Mouse (Mus musculus) intestine, postnatal 0 days (tissue): ENCODE data around the gene Ppard. TPM values are rescaled to one million over a fixed set of nuclear protein-coding genes. Genes with fewer than 3 reads are reported as not detected.
"Not testable (repeated sequence)": the region's sequence is repeated elsewhere in the genome, so short reads cannot be mapped to it uniquely, and the experiment has no call there.

Experiments used
- ATAC-seq: fragments of 200-750 bp; cut with Nextera tagmentation; 2 replicates; pipeline ENCODE4 v1.8.0; 2017; ENCODE audit warnings: mild to moderate bottlenecking, moderate TSS enrichment, moderate library complexity
- H3K27ac ChIP-seq: fragments of 300-500 bp; sonication (generic); 2 replicates; pipeline ENCODE4 v1.5.1; 2014; ENCODE audit warnings: mild to moderate bottlenecking, low read depth, low read length, moderate library complexity
- H3K27me3 ChIP-seq: fragments of 300-500 bp; sonication (generic); replicated peaks from 2 replicates; pipeline ENCODE4 v1.6.1; 2014; ENCODE audit warnings: low read length, mixed read lengths; ENCODE audit not compliant: control insufficient read depth, insufficient read depth
- H3K36me3 ChIP-seq: fragments of 300-500 bp; sonication (generic); 2 replicates; pipeline ENCODE4 v1.6.1; 2014; ENCODE audit warnings: mild to moderate bottlenecking, moderate library complexity; ENCODE audit not compliant: control insufficient read depth, insufficient read depth
- H3K4me1 ChIP-seq: fragments of 300-500 bp; sonication (generic); replicated peaks from 2 replicates; pipeline ENCODE4 v1.6.1; 2014; ENCODE audit warnings: antibody characterized with exemption, low read length, mixed read lengths; ENCODE audit not compliant: control insufficient read depth, insufficient read depth
- H3K4me2 ChIP-seq: fragments of 300-500 bp; sonication (generic); replicated peaks from 2 replicates; pipeline ENCODE4 v1.6.1; 2014; ENCODE audit warnings: low read depth, mild to moderate bottlenecking, moderate library complexity
- H3K4me3 ChIP-seq: fragments of 300-500 bp; sonication (generic); 2 replicates; pipeline ENCODE4 v1.5.1; 2014; ENCODE audit warnings: low read depth, low read length
- H3K9ac ChIP-seq: fragments of 300-500 bp; sonication (generic); 2 replicates; pipeline ENCODE4 v1.6.1; 2014; ENCODE audit warnings: mild to moderate bottlenecking, low read depth, low read length
- H3K9me3 ChIP-seq: fragments of 300-500 bp; sonication (generic); 2 replicates; pipeline ENCODE4 v1.6.1; 2016; ENCODE audit warnings: mixed run types; ENCODE audit not compliant: control insufficient read depth
- CTCF ChIP-seq: sonication (generic); IDR thresholded peaks from 2 replicates; pipeline ENCODE4 v1.5.1; 2016; ENCODE audit warnings: low read depth, mild to moderate bottlenecking, control low read depth, antibody characterized with exemption, moderate library complexity
- WGBS: fragments of 180-500 bp; shearing (Covaris S2); extraction: QIAGEN DNeasy Blood & Tissue Kit; methylation state at CpG from one replicate; pipeline ENCODE4 v1.1.7; 2014; 5-methylcytosine and 5-hydroxymethylcytosine counted together
- polyA plus RNA-seq: library from polyadenylated mRNA; unstranded; fragments of >200 nt; fragmentation: Nextera tagmentation; extraction: Ambion mirVana; gene quantifications from 2 replicates; pipeline ENCODE4 v1.2.1, GENCODE M21; 2015

The Ppard gene
- polyA plus RNA-seq, 1 experiment from 2014 or later, result 1.7 TPM

- no peak for TF ChIP-seq CTCF
- Histone ChIP-seq H3K27me3 (0 out of 2 replicates have a peak, but pooled peaks cover 5% of the 10 kb centered on the region), H3K4me2 (peak overlapping the region; percentile 17; the same call in 1 of the 2 replicates), H3K27ac (no peak overlapping the region), H3K4me3 (no peak overlapping the region), H3K9ac (no peak overlapping the region), H3K4me1 (no peaks in the 10 kb centered on the region), H3K36me3 (no peaks in the 10 kb centered on the region), H3K9me3 (no peaks in the 10 kb centered on the region)
- 34% methylated on average over 23 of the region's 23 CpGs for WGBS
- 0 out of 2 replicates have a peak, but pooled peaks have one; percentile 6 for ATAC-seq
These were observed 14.5 kb upstream of the Ppard start for GRCm38 (mm10) chr17:28217721-28218649.

DNA sequence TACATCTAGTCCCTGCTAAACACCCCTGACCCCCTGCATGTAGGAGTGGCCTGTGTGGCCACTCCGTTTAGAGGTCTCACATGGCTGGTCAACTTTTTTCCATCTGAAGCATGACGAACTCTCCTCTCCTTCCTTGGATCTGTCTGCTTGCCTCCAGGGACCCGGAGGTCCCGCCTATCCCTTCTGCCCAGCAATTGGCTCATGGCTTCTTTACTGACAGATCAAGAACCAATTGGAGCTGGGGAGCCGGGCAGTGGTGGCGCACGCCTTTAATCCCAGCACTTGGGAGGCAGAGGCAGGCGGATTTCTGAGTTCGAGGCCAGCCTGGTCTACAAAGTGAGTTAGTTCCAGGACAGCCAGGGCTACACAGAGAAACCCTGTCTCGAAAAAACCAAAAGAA is 10.0 kb upstream of the Ppard start:
- not testable (repeated sequence) for H3K4me3 ChIP-seq, H3K4me1 ChIP-seq, H3K27ac ChIP-seq, ATAC-seq, H3K27me3 ChIP-seq, H3K9ac ChIP-seq, H3K9me3 ChIP-seq, H3K4me2 ChIP-seq, H3K36me3 ChIP-seq
- WGBS, result 92% methylated on average over 10 of the region's 10 CpGs

DNA sequence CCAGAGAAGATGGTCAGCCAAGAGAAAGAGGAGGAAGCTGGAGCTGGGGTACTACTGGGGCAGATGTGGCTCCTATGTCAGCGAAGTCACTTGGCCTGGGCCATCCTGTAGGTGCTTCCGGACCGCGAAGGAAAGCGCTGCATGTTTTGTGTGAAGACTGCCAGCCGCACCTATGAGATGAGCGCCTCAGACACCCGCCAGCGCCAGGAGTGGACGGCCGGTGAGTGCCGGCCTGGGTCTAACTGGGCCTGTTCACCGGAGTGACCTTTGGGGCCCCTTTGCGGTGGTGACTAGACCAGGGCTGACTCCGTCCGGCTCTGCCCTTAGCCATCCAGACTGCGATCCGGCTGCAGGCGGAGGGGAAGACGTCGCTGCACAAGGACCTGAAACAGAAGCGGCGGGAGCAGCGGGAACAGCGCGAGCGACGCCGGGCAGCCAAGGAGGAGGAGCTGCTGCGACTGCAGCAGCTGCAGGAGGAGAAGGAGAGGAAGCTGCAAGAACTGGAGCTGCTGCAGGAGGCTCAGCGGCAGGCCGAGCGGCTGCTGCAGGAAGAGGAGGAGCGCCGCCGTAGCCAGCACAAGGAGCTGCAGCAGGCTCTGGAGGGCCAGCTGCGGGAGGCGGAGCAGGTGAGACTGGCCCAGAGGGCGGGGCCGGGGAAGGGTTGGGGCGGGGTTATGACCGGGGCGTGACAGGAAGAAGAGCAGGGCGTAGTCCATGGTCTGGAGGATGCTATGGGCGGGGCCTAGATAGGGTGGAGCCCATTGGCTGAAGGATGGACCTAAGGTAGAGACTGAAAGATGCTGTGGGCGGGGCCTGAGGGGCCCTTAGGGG is 8.7 kb upstream of the Ppard start:
- H3K36me3 ChIP-seq, result no peaks in the 10 kb centered on the region
- peak overlapping the region; percentile 22 for H3K27ac ChIP-seq
- no peaks in the 10 kb centered on the region for H3K9me3 ChIP-seq
- 0 out of 2 replicates have a peak, but pooled peaks cover 5% of the 10 kb centered on the region for H3K27me3 ChIP-seq
- H3K9ac ChIP-seq, result peak overlapping the region; percentile 53
- peak; percentile 91 for ATAC-seq
- under 1% methylated on average over 46 of the region's 46 CpGs for WGBS
- H3K4me2 ChIP-seq, result peak overlapping the region; percentile 97
- peaks cover 8% of the 10 kb centered on the region; the same call in 1 of the 2 replicates for H3K4me1 ChIP-seq
- H3K4me3 ChIP-seq, result peak overlapping the region; percentile 50
- TF ChIP-seq CTCF, result peak; percentile 56

DNA sequence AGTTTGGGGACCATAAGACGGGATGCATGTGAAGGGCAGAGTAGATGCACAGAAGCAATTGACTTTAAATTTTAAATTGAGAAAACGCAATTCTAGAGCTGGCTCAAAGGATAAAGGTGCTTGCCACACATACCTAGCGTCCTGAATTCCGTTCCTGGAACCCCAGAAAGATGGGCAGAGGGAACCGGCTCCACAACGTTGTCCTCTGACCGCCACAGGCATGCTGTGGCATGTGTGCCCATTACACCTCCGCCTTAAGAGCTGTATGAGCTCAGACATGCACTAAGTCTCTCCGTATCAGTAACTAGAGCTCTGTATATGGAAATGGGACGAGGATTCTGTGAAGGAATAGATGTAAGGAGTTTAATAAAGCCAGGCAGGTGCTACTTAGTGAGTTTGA is 7.9 kb upstream of the Ppard start:
- ATAC-seq, result no peak
- Histone ChIP-seq H3K4me1 (peaks cover 8% of the 10 kb centered on the region; the same call in 1 of the 2 replicates), H3K36me3 (no peaks in the 10 kb centered on the region), H3K4me3 (no peak overlapping the region), H3K4me2 (no peak overlapping the region), H3K27me3 (0 out of 2 replicates have a peak, but pooled peaks cover 5% of the 10 kb centered on the region), H3K27ac (no peak overlapping the region), H3K9ac (no peak overlapping the region), H3K9me3 (no peaks in the 10 kb centered on the region)
- 85% methylated on average over 10 of the region's 10 CpGs for WGBS
- TF ChIP-seq CTCF, result no peak

DNA sequence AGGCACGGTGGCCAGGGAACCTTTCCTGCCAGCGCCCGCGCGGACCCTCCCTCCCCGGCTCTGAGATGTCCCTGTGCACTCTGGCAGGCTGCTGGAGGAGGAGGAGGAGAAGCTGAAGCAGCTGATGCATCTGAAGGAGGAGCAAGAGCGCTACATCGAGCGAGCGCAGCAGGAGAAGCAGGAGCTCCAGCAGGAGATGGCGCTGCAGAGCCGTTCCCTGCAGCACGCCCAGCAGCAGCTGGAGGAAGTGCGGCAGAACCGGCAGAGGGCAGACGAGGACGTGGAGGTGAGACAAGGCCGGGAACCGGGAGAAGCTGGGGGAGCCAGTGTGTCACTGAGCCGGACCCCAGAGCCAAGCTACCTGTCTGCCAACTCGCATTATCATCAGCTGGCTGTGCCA is 6.5 kb upstream of the Ppard start:
- Histone ChIP-seq H3K27me3 (0 out of 2 replicates have a peak, but pooled peaks cover 5% of the 10 kb centered on the region), H3K4me1 (peaks cover 8% of the 10 kb centered on the region; the same call in 1 of the 2 replicates), H3K9me3 (no peaks in the 10 kb centered on the region), H3K27ac (no peak overlapping the region), H3K4me2 (peak overlapping the region; percentile 61), H3K9ac (no peak overlapping the region), H3K4me3 (no peak overlapping the region), H3K36me3 (no peaks in the 10 kb centered on the region)
- TF ChIP-seq CTCF, result peak; percentile 100
- peak; percentile 52 for ATAC-seq
- 2% methylated on average over 21 of the region's 21 CpGs for WGBS

- H3K27me3 ChIP-seq, result no peaks in the 10 kb centered on the region
- H3K4me2 ChIP-seq, result no peak overlapping the region
- no peak overlapping the region for H3K27ac ChIP-seq
- WGBS, result 41% methylated on average over 6 of the region's 6 CpGs
- H3K9ac ChIP-seq, result no peak overlapping the region
- H3K4me3 ChIP-seq, result no peak overlapping the region
- H3K4me1 ChIP-seq, result peaks cover 4% of the 10 kb centered on the region; the same call in 1 of the 2 replicates
- H3K9me3 ChIP-seq, result no peaks in the 10 kb centered on the region
- no peaks in the 10 kb centered on the region for H3K36me3 ChIP-seq
- TF ChIP-seq CTCF, result no peak
- peak; percentile 25; the same call in 1 of the 2 replicates for ATAC-seq
These were observed 2.0 kb upstream of the Ppard start for GRCm38 (mm10) chr17:28230486-28230885.
